Mouse (Mus musculus): ENCODE data around the gene Zfand3.

Zfand3 gene

DNA sequence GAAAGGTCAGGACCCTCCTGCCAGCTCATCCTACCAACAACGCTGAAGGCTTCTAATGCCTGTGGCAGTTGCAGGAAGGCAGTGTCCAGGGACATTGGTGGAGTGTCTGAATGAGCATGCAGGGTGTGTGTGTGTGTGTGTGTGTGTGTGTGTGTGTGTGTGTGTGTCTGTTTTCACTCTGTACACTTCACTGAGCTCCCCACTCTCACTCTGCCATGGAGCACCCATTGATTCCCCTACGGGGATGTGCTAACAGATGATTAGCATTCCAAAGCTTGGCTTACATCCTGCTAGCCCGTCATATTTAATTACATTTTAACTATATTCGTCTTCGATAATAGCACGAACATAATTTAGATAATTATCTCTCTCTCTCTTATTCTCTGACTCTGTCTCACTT is 232.1 kb downstream of the Zfand3 start:
- DNase-seq = no peak

DNA sequence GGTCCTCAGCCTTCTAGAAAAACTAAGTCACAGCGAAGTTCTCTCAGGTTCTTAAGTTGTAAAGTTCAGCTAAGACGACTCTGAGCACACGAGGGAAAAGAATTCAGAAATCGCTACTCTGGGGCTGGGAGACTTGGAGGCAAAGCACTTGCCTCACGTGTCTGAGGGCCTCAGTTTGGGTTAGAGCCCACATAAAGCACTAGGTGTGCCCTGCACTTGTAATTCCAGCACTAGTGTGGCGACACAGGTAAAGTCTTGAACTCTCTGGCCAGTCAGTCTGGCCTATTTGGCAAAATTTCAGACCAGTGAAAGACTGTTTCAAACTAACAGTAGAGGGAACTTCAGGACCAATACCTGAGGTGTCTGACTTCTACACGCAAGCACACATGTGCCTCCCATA is 233.1 kb downstream of the Zfand3 start:
- no peak for DNase-seq

DNA sequence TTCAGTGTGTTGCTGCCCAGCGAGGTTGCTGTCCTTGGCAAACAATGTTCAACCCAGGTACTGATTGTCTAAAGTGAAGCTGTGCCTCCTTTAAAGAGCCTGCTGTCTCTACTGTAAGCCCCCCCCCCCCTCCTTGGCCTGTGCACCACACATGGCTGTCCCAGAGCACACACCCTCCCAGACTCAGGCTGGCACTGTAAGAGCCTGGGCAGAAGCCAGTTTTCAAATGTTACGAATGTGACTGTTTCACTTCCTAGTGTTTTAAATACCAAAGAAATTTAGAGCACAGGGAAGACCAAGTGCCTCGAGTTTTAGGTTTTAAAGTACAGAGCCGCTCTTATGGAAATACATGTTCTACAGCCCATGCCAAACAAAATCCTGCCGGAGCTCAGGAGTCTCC is 234.9 kb downstream of the Zfand3 start:
- DNase-seq = no peak

DNA sequence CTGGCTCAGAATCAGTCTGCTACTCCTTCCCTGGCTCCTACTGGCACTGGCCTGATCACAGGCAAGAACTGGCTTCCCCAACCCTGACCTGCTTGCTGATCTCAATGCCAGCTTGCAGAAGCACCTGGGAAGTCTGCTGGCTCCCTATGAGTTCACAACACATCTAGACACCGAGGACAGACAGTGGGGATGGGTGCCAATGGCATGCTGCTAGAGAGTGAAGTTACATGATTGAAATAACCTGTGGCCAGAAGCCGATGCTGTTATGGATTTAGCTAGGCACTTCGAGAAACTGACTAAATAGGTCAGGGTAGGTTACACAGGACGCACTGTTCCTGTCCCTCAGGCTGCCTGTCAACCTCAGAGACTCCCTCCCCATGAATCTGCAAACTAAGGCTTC is 236.1 kb downstream of the Zfand3 start:
- DNase-seq = no peak

DNA sequence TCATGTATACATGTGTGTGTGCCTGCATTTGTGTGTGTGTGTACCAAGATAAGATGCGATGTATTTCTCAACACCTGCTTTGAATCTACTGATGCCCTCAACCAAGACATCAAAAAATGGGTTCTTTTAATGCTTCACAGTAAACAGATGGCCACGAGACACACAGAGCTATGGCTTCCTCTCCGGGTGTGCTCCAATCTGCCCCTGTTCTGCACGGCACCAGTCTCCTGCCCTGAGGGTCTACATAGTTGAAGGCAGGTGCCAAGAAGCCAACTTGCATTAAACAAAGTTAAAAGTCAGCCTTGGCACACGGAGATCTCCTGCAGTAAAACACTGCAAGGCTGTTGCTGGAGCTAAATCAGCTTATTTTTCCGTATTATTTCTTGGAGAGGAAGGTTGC is 236.5 kb downstream of the Zfand3 start:
- DNase-seq = no peak

DNA sequence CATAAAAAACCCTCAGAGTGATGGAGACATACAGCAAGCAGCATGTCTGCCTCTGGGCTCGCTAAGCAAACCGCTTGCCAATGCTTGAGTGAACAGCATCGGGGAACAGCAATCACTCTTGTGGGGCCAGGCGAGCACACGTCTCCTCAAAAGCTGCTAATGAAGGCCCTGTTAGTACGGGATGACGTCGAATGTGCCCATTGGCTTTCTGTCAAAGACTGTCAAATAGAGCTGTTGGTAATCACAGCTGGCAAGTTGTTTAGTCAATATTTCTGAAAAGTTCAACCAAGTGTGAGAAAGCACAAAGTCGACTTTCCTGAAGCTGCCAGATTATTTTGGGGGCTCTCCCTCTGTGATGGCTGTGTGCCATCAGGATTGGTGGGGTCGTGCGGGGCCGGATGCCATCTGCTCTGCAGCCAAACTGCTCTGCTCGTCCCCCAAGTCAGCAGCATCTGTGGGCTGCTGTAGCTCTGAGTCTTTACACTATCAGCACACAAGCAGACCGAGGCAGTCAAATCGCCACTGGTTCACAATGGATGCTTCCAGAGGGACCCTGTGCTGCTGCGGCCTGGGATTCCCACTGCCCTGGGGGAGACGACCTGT is 237.3 kb downstream of the Zfand3 start:
- no peak for DNase-seq

DNA sequence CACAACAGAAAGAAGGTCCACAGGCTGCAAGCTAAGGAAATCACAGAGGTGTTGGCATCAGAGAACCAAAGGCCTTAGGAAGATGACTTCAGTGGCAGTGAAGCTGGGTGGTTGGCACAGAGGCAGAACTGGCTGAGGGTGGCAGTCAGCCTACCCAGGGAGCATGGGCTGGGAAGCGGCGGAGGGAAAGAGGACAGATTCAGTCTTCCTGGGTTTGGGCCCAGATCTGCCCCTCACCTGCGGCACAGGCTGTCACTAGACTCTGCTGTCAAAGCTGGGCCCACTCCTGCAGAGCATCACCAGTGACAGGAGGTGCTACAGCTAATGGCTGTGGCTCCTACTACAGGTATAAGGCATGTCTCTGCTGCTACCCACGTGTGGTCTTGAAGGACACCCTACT is 238.1 kb downstream of the Zfand3 start:
- no peak for DNase-seq

DNA sequence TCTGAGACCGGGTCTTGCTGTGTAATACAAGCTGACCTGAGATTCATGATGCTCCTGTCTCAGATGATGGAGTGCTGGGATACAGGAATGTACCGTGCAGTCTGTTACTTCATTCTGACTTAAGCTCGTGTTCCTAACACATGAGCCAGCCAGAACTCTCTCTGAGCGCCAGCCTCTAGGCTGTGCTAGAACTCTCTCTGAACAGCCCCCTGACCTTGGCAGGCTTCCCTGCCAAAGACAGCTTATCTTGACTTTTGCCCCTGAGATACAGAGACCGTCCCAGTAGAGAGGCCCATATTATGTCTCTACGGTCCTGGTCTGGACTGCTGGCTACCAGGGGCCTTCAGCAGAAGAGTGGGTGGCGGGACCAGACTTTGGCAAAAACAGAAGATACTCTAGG is 239.0 kb downstream of the Zfand3 start:
- no peak for DNase-seq

DNA sequence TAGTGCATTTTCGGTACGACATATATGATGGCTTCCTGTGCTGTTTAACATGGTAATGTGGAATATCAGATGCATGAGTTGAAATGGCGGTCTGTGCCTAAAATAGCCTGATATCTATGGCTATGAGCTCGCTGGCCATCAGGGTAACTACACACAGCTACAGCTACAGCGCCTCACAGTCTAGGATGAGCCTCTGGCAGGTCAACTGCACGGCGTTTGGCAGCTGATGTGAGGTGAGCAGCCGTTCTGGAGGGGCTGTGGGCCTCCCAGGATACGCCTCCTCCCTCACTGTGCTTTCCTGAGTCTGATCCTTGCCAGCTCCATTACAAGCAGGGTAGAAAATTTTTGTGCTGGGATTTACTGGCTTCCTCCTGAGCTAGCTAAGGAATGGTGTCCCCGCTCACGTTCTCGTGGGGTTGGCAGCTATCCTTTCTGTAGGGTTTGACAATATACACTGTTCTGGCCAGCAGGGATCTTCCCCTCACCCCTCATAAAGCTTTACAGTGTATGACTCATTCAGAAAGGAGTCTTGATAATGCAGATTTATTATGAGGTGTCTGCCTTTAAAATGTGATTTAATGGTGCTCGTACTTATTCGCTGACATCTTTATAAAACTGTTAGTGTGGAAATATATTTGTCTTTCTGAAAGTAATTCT is 240.2 kb downstream of the Zfand3 start:
- DNase-seq = no peak

DNA sequence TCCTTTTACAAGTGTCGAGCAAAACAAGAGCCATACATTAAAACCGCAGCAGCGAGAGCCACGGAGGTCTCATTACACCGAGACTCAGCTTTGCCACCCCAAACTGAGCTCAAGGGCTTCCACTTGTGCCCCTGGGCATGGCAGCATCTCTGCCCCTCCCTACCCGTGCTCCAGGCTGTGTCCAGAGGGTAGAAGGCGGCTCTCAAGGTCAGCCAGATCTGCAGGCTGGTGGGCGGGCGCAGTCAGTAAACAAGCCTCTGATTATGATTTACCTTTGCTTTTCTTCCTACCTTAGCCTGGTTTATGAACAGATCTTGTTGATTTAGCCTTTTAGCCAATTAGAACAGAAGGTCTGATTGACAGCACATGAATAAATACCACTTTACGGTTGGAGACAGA is 240.8 kb downstream of the Zfand3 start:
- no peak for DNase-seq

DNA sequence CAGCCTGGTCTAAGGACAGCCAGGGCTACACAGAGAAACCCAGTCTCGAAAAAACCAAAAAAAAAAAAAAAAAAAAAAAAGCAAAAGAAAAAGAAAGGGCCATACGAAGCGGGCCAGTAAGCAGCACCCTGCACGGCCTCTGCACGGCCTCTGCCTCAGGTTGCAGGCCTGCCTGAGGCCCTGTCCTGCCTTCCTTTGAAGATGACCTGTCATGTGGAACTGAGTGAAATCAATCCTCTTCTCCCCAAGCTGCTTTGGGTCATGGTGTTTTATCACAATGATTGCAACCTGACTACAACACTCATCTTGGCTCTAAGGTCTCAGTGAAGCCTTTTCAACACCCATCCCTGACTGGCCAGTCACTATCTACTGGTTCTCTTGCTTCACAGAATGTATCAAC is 248.5 kb downstream of the Zfand3 start:
- no peak for DNase-seq

DNA sequence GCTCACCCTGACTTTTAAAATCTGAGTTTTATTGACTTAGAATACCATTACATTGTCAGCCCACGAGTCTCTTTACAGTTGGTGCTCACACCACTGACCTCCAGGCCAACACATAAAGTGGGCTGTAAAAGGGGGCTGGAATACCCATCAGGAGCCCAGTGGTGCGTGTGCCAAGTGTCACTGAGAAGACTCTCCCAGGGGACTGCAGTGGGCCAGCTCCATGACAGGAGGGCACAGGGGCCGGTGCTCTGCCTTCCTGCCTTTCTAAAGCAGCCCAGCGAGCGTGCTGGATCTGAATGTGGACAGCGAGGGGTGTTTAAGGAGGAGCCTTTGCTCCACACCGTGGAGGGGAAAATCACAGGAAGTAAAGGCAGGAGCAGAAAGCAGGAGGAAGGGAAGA is 249.4 kb downstream of the Zfand3 start:
- DNase-seq = no peak

DNA sequence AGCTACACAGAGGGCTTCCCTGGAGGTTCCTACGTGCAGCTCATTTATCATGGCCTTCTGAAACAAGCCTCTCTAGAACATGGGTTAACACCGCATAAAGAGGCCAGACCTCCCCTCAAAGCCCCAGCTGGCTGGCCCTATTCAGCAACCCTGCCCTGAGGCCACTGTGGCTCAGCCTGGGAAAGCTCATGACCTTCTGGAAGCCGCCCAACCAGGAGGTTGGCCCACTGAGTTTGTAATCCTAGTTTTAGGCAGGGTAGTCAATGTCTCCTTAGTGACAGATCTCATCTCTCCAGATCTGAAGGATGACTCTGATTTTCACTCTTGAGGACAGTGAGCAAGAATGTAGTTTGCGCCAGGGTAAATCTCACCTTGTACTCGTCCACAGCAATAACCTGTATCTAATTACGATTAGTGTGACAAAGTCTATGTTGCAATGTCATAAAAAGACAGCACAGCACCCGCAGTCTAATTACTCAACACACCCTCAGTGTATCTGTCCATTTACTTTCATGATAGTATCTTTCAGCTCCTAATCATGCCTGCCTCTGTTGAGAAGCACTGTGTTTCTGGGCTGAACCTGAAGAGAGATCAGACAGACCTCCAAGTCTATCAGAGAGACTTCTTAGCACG is 251.5 kb downstream of the Zfand3 start:
- DNase-seq = no peak

DNA sequence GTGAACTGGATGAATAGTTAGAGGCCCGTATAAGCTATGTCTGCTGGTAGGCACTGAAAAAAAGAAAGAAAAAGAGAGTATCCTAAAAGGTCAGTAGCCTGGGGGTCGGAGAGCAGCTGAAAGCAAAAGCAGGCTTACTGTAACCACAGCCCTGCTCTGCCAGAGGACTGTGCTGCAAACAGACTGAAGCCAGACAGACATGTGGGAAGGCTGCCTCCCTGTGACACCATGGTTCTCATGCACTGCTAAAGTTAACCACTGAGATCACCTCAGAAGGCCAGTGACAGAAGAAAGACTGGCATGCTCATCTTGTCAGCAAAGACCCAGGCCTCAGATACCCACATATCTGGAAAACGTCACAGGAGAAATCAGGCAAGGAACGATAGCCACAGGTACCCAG is 253.9 kb downstream of the Zfand3 start:
- DNase-seq = no peak

DNA sequence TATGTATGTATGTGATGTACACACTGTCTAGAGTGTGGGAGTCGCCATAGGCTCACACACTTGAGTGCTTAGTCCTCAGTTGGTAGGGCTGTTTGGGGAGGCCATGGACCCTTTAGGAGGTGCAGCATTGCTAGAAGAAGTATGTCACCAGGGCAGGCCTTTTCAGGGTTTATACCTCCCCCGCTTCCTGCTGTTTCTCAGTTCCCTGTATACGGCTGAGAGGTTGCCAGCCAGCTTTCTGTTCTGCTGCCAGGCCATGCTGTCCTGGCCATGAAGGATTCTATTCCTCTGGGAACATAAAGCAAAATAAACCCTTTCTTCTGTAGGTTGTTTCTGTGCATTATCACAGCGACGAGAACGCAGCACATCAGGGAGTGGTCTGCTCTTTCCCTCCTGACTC is 255.4 kb downstream of the Zfand3 start:
- DNase-seq = no peak
